ENCODE assay signal across 8 mouse cellular contexts in genomic region chr17:21535096-21536001, GRCm38 (mm10). TPM values are rescaled to one million over a fixed set of nuclear protein-coding genes. Genes with fewer than 3 reads are reported as not detected.
DNase-seq lines count a peak whose midpoint lies in the region; ATAC-seq lines count a peak whose summit lies in the region.

TSS of gene Zfp52 (plus strand) at chr17:21535539.

- H3K4me2 ChIP-seq in hindbrain, embryonic 14.5 days (replicated peaks), result peak within 1 kb of the TSS; percentile 72

- no peaks in the 10 kb centered on the region for H3K36me3 ChIP-seq in hindbrain, embryonic 14.5 days (replicated peaks; ENCODE audit: control insufficient read depth, insufficient read depth)

- H3K4me3 ChIP-seq in hindbrain, embryonic 14.5 days (replicated peaks; ENCODE audit: low read length), result peak within 1 kb of the TSS; percentile 39

- no peaks in the 10 kb centered on the region for H3K9me3 ChIP-seq in hindbrain, embryonic 14.5 days (ENCODE audit: control insufficient read depth, low read length)

- H3K27ac ChIP-seq in hindbrain, embryonic 14.5 days, result no peak within 1 kb of the TSS

- H3K27me3 ChIP-seq in hindbrain, embryonic 14.5 days (ENCODE audit: control insufficient read depth, insufficient read depth, low read length), result no peaks in the 10 kb centered on the region

- peaks cover 20% of the 10 kb centered on the region for H3K4me1 ChIP-seq in hindbrain, embryonic 14.5 days (replicated peaks; ENCODE audit: control insufficient read depth, insufficient read depth, low read length)

- WGBS in hindbrain, embryonic 14.5 days, result 6% methylated on average over 21 of the region's 21 CpGs

- peak within 1 kb of the TSS; percentile 61 for H3K9ac ChIP-seq in hindbrain, embryonic 14.5 days

- ATAC-seq in activated CD4-positive, CD25-positive, alpha-beta regulatory T cell, adult 4 months, result peak; percentile 64
- peak; percentile 44 for ATAC-seq in hindbrain, embryonic 14.5 days (ENCODE audit: low FRiP score)

- DNase-seq in cerebellum, postnatal 10 days, result peak; percentile 65 to 74
- peak; percentile 51 to 66 for DNase-seq in frontal cortex, postnatal 36 days (ENCODE audit: low spot score in 2 of 2)
- peak; percentile 28 for DNase-seq in hindbrain, embryonic 14.5 days (ENCODE audit: low spot score)
- peak; percentile 31 for DNase-seq in left cerebral cortex, adult 11 months (ENCODE audit: low spot score)
- DNase-seq in lung, postnatal 25 days (ENCODE audit: low spot score), result peak; percentile 70
- DNase-seq in retina, postnatal 1 day, result peak; percentile 55
- peak; percentile 54 to 65 for DNase-seq in urinary bladder, postnatal 4 days (ENCODE audit: low spot score in 2 of 2)

RNA-seq across cellular contexts. Expression of gene Zfp52, which starts in this region (rescaled TPM):
- polyA plus RNA-seq in activated CD4-positive, CD25-positive, alpha-beta regulatory T cell, adult 4 months (2017; shearing (Covaris generic)), result 10 to 100 TPM; 16.5 to 20.0 TPM
- 1.8 and 1.9 TPM in 2 replicates for polyA plus RNA-seq in hindbrain, embryonic 14.5 days (2014; fragmentation: Nextera tagmentation; extraction: Ambion mirVana)
